Mouse (Mus musculus) macrophage (primary cell): ENCODE data around the gene Alkbh4. TPM values are rescaled to one million over a fixed set of nuclear protein-coding genes. Genes with fewer than 3 reads are reported as not detected.
"Not testable (repeated sequence)": the region's sequence is repeated elsewhere in the genome, so short reads cannot be mapped to it uniquely, and the experiment has no call there.

Experiments used
- H3K27ac ChIP-seq: fragments of 350-480 bp; formaldehyde crosslinking; 2 replicates; pipeline ENCODE4 v1.9.0; 2021
- H3K36me3 ChIP-seq: fragments of 350-480 bp; formaldehyde crosslinking; 2 replicates; pipeline ENCODE4 v1.9.0; 2021; ENCODE audit errors: inconsistent target
- H3K4me3 ChIP-seq: fragments of 350-480 bp; formaldehyde crosslinking; 2 replicates; pipeline ENCODE4 v1.9.0; 2021; ENCODE audit errors: inconsistent target
- H3K79me2 ChIP-seq: fragments of 350-480 bp; formaldehyde crosslinking; 2 replicates; pipeline ENCODE4 v1.9.0; 2021; ENCODE audit errors: inconsistent target
- WGBS: methylation state at CpG from one replicate; pipeline ENCODE4 v1.1.7; 2026; ENCODE audit warnings: inconsistent platforms; ENCODE audit not compliant: missing documents; 5-methylcytosine and 5-hydroxymethylcytosine counted together
- polyA plus RNA-seq: library from polyadenylated mRNA; stranded (reverse); fragments of 250-400 nt; gene quantifications from 3 replicates; pipeline ENCODE4 v1.2.4, GENCODE M21; 2018; ENCODE audit warnings: inconsistent platforms

The Alkbh4 gene
- polyA plus RNA-seq, 1 experiment from 2014 or later, result 3.8 TPM

- 0% methylated on average over 22 of the region's 22 CpGs for WGBS
Observed at GRCm38 (mm10) chr5:136116784-136117112, 19.2 kb upstream of the Alkbh4 start.

DNA sequence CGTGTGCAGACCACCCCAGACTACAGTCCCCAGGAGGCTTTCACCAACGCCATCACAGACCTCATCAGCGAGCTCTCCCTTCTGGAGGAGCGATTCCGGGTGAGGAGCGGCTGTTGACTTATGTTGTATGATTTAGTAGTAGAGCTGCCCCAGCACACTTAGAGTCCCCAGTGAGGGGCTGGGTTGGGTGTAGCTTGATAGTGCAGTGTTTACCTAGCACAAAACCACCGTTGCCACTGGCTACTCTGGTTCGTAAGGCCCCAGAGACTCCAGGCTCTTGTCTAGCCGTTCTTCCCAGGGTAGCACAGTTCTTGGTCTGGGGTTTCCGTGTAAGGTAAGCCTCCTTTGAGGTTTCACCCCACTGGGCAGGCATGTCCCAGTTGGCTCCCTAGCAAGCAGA is 13.8 kb upstream of the Alkbh4 start:
- Histone ChIP-seq H3K27ac (no peak overlapping the region), H3K79me2 (peaks cover 29% of the 10 kb centered on the region), H3K36me3 (peaks cover 54% of the 10 kb centered on the region), H3K4me3 (no peak overlapping the region)
- WGBS, result 94% methylated on average over 10 of the region's 10 CpGs

More at GRCm38 (mm10) chr5:136116784-136117112, 19.2 kb upstream of the Alkbh4 start:
- Histone ChIP-seq H3K79me2 (peaks cover 35% of the 10 kb centered on the region), H3K4me3 (peak overlapping the region; percentile 82), H3K27ac (peak overlapping the region; percentile 29; the same call in 1 of the 2 replicates), H3K36me3 (peaks cover 22% of the 10 kb centered on the region; the same call in 1 of the 2 replicates)

GRCm38 (mm10) chr5:136136292-136136990 is 495 bp downstream of the Alkbh4 start:
- 8% methylated on average over 20 of the region's 20 CpGs for WGBS
- H3K4me3 ChIP-seq, result peak overlapping the region; percentile 93
- peak overlapping the region; percentile 40 for H3K27ac ChIP-seq
- peaks cover 15% of the 10 kb centered on the region; the same call in 1 of the 2 replicates for H3K36me3 ChIP-seq
- peaks cover 40% of the 10 kb centered on the region for H3K79me2 ChIP-seq

- Histone ChIP-seq H3K4me3 (no peak overlapping the region), H3K36me3 (peaks cover 17% of the 10 kb centered on the region; the same call in 1 of the 2 replicates), H3K27ac (no peak overlapping the region), H3K79me2 (peaks cover 40% of the 10 kb centered on the region)
- 85% methylated on average over 13 of the region's 13 CpGs for WGBS
Observed at GRCm38 (mm10) chr5:136137658-136138274, 1.8 kb downstream of the Alkbh4 start.

- Histone ChIP-seq H3K36me3 (peaks cover 16% of the 10 kb centered on the region; the same call in 1 of the 2 replicates), H3K27ac (peak overlapping the region; percentile 24), H3K79me2 (peaks cover 39% of the 10 kb centered on the region), H3K4me3 (no peak overlapping the region)
- WGBS, result 42% methylated on average over 13 of the region's 13 CpGs
Observed at GRCm38 (mm10) chr5:136139393-136139792, 3.4 kb downstream of the Alkbh4 start.

- Histone ChIP-seq H3K36me3 (peaks cover 16% of the 10 kb centered on the region; the same call in 1 of the 2 replicates), H3K27ac (peak overlapping the region; percentile 24; the same call in 1 of the 2 replicates), H3K4me3 (no peak overlapping the region), H3K79me2 (peaks cover 32% of the 10 kb centered on the region)
- 44% methylated on average over 10 of the region's 10 CpGs for WGBS
Observed at GRCm38 (mm10) chr5:136140057-136140482, 4.1 kb downstream of the Alkbh4 start.

DNA sequence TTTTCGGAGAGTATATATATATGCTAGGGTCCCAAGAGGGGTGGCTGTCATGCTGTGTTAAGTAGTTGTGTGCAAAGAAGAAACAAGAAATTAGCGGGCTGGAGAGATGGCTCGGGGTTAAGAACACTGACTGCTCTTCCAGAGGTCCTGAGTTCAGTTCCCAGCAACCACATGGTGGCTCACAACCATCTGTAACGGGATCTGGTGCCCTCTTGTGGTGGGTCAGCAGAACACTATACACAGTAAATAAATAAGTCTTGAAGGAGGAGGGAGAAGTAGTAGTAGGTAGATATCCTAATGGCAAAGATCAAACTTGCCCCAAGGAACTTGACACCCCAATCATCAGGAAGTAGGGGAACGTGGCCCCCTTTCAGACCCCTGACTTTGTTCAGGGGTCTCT is 6.8 kb downstream of the Alkbh4 start:
- 99% methylated on average over 5 of the region's 5 CpGs for WGBS
- no peak overlapping the region for H3K27ac ChIP-seq
- H3K36me3 ChIP-seq, result peaks cover 16% of the 10 kb centered on the region; the same call in 1 of the 2 replicates
- H3K4me3 ChIP-seq, result no peak overlapping the region
- peaks cover 14% of the 10 kb centered on the region for H3K79me2 ChIP-seq

- Histone ChIP-seq H3K4me3 (no peak overlapping the region), H3K79me2 (peaks cover 9% of the 10 kb centered on the region), H3K27ac (no peak overlapping the region), H3K36me3 (peaks cover 16% of the 10 kb centered on the region; the same call in 1 of the 2 replicates)
- WGBS, result 91% methylated on average over 6 of the region's 6 CpGs
Observed at GRCm38 (mm10) chr5:136143161-136143755, 7.3 kb downstream of the Alkbh4 start.

GRCm38 (mm10) chr5:136144606-136145430 is 8.9 kb downstream of the Alkbh4 start:
- H3K36me3 ChIP-seq, result peaks cover 16% of the 10 kb centered on the region; the same call in 1 of the 2 replicates
- H3K4me3 ChIP-seq, result no peak overlapping the region
- 86% methylated on average over 12 of the region's 12 CpGs for WGBS
- H3K79me2 ChIP-seq, result no peaks in the 10 kb centered on the region
- no peak overlapping the region for H3K27ac ChIP-seq

DNA sequence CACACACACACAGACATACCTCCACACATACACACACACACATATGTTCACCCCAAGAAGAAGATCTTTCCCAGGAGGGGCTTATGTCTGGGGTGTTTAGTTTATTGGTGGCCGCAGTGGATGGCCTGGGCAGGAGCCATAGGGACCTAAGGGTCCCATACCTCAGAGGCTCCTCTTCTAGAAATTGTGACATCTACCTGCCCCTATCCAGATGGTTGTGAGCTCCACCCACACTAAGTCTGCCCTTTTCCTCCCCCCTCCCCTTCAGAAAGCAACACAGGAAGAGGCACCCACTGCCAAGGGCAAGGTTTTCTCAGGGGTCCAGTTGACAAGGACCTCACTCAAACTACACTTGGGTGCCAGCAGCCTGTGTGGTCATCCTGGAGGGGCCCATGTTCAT is 11.0 kb downstream of the Alkbh4 start:
- Histone ChIP-seq H3K36me3 (peaks cover 3% of the 10 kb centered on the region; the same call in 1 of the 2 replicates), H3K27ac (no peak overlapping the region), H3K4me3 (no peak overlapping the region), H3K79me2 (no peaks in the 10 kb centered on the region)
- 100% methylated on average over 1 of the region's 1 CpGs for WGBS

- H3K79me2 ChIP-seq, result no peaks in the 10 kb centered on the region
- no peaks in the 10 kb centered on the region for H3K36me3 ChIP-seq
- H3K27ac ChIP-seq, result no peak overlapping the region
- 82% methylated on average over 8 of the region's 8 CpGs for WGBS
- no peak overlapping the region for H3K4me3 ChIP-seq
Observed at GRCm38 (mm10) chr5:136147704-136148103, 11.8 kb downstream of the Alkbh4 start.

DNA sequence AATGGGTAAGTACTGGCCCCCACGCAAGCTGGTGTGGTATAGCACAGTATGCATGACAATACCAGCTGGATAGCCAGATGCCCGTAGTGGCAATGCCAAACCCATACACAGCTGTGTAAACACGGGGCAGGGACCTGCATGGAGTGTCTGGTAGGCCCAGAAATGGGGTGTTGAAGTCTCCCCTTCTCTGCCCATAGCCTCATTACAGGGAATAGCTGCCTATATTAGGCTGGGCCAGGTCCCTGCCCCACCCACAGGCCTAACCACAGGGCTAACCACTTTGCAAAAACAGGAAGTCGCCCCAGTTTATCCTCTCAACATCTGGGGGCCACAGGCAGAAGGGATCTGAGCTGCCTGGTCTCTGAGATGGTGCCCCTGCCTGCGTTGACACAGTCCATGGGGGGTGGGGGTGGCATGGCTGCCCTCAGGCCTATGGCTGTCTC is 13.2 kb downstream of the Alkbh4 start:
- H3K79me2 ChIP-seq, H3K36me3 ChIP-seq, H3K4me3 ChIP-seq, H3K27ac ChIP-seq: not testable (repeated sequence)
- WGBS, result 9% methylated on average over 2 of the region's 5 CpGs

GRCm38 (mm10) chr5:136152365-136152764 is 16.4 kb downstream of the Alkbh4 start:
- no peak overlapping the region for H3K27ac ChIP-seq
- no peak overlapping the region for H3K4me3 ChIP-seq
- 96% methylated on average over 8 of the region's 8 CpGs for WGBS

GRCm38 (mm10) chr5:136155399-136155798 is 19.5 kb downstream of the Alkbh4 start:
- Histone ChIP-seq H3K36me3 (peaks cover 4% of the 10 kb centered on the region; the same call in 1 of the 2 replicates), H3K27ac (no peak overlapping the region), H3K4me3 (no peak overlapping the region), H3K79me2 (no peaks in the 10 kb centered on the region)
- WGBS, result 86% methylated on average over 3 of the region's 5 CpGs

More at GRCm38 (mm10) chr5:136152365-136152764, 16.4 kb downstream of the Alkbh4 start:
- Histone ChIP-seq H3K79me2 (no peaks in the 10 kb centered on the region), H3K36me3 (no peaks in the 10 kb centered on the region)
